Mouse (Mus musculus): ENCODE results near the gene Hmx2. TPM values are rescaled to one million over a fixed set of nuclear protein-coding genes. Genes with fewer than 3 reads are reported as not detected.
A peak's percentile ranks its signal among the peaks of the same experiment; 100 is the strongest.

Gene Hmx2
- polyA plus RNA-seq, 1 experiment from 2014 or later: 0.82 TPM

- Histone ChIP-seq H3K4me1 (peaks cover 35% of the 10 kb centered on the region), H3K4me2 (peak within 1 kb of the TSS; percentile 74), H3K4me3 (replicated peaks) (peak within 1 kb of the TSS; percentile 90), H3K9ac (replicated peaks) (peak within 1 kb of the TSS; percentile 85), H3K27ac (replicated peaks) (peak within 1 kb of the TSS; percentile 96), H3K36me3 (peaks cover 25% of the 10 kb centered on the region), H3K27me3 (replicated peaks) (peaks cover 40% of the 10 kb centered on the region), H3K9me3 (replicated peaks) (no peaks in the 10 kb centered on the region)
- peak; percentile 95 for ATAC-seq (ENCODE audit: low FRiP score)
- under 1% methylated on average over 44 of the region's 51 CpGs for WGBS
Observed at GRCm38 (mm10) chr7:131559986-131560696, 11.6 kb downstream of the Hmx2 start, which contains the start of gene Bub3. TSS of gene Bub3 (plus strand) at chr7:131560222.

DNA sequence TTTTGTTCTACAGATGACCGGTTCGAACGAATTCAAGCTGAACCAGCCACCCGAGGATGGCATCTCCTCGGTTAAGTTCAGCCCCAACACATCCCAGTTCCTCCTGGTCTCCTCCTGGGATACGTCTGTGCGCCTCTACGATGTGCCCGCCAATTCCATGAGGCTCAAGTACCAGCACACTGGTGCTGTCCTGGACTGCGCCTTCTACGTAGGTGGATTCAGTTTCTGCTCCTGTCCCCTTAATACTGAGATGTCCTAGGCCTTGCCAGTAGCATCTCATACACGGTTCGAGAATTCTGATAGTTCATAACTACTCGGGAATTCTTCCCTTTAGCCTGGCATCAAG, 12.1 kb downstream of the Hmx2 start:
- 1% methylated on average over 14 of the region's 14 CpGs for WGBS
- Histone ChIP-seq H3K4me1 (peaks cover 32% of the 10 kb centered on the region), H3K27ac (replicated peaks) (peak overlapping the region; percentile 96), H3K9me3 (replicated peaks) (no peaks in the 10 kb centered on the region), H3K36me3 (peaks cover 25% of the 10 kb centered on the region), H3K27me3 (replicated peaks) (peaks cover 34% of the 10 kb centered on the region), H3K4me2 (peak overlapping the region; percentile 74), H3K4me3 (replicated peaks) (peak overlapping the region; percentile 90), H3K9ac (replicated peaks) (peak overlapping the region; percentile 85)
- peak; percentile 36 for ATAC-seq (ENCODE audit: low FRiP score)

DNA sequence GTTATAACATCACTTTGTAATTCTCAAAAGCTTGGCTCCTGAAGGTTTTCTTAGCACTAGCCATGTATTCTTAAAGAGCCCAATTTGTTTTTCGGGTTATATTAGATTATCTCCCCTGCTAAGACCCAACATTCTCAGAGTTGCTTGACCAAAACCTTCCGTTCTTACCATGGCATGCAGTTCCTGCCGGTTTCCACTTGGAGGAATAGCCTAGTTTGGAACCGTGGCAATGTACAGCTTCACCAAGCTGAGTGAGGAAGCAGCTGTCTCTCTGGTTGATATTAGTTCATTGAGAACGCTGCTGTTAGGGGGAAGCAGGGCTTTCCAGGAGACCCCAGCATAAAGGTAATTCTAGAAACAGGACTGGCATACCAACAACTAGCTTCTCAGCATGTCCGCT, 26.7 kb downstream of the Hmx2 start:
- no peak overlapping the region for H3K9ac ChIP-seq (replicated peaks)
- H3K36me3 ChIP-seq: peaks cover 13% of the 10 kb centered on the region
- H3K4me2 ChIP-seq: no peak overlapping the region
- H3K27me3 ChIP-seq (replicated peaks): 0 out of 2 replicates have a peak, but pooled peaks cover 2% of the 10 kb centered on the region
- ATAC-seq (ENCODE audit: low FRiP score): no peak
- H3K4me1 ChIP-seq: no peaks in the 10 kb centered on the region
- H3K4me3 ChIP-seq (replicated peaks): no peak overlapping the region
- H3K9me3 ChIP-seq (replicated peaks): no peaks in the 10 kb centered on the region
- WGBS: 75% methylated on average over 6 of the region's 6 CpGs
- H3K27ac ChIP-seq (replicated peaks): no peak overlapping the region

DNA sequence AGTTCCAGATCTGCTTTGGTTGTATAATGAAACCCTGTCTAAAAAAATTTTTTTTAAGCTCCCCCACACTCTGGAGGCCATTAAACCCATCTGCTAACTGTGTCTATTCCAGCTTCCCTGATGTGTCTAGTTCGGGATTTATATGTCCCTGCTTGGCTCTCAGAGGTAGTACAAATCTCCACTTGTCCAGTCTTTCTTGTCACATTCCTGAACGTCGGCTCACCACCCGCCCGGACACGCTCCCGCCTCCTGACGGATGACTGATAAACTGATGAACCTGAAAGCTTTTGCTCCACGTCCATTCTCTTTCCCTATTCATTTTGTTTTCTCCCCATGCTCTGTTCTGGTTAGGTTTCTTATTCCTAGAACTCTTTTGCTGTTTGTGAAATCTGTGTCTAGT, 33.6 kb downstream of the Hmx2 start:
- 47% methylated on average over 9 of the region's 9 CpGs for WGBS
- no peak for ATAC-seq (ENCODE audit: low FRiP score)
- H3K4me1 ChIP-seq: 0 out of 2 replicates have a peak, but pooled peaks cover 3% of the 10 kb centered on the region
- H3K4me2 ChIP-seq: no peak overlapping the region
- no peak overlapping the region for H3K4me3 ChIP-seq (replicated peaks)
- H3K27me3 ChIP-seq (replicated peaks): 0 out of 2 replicates have a peak, but pooled peaks cover 2% of the 10 kb centered on the region
- no peak overlapping the region for H3K27ac ChIP-seq (replicated peaks)
- no peak overlapping the region for H3K9ac ChIP-seq (replicated peaks)
- no peaks in the 10 kb centered on the region for H3K9me3 ChIP-seq (replicated peaks)
- H3K36me3 ChIP-seq: no peaks in the 10 kb centered on the region

GRCm38 (mm10) chr7:131585551-131585950, 37.0 kb downstream of the Hmx2 start:
- 53% methylated on average over 5 of the region's 5 CpGs for WGBS
- no peak for ATAC-seq (ENCODE audit: low FRiP score)
- Histone ChIP-seq H3K9ac (replicated peaks) (no peak overlapping the region), H3K9me3 (replicated peaks) (no peaks in the 10 kb centered on the region), H3K27ac (replicated peaks) (no peak overlapping the region), H3K4me2 (no peak overlapping the region), H3K36me3 (no peaks in the 10 kb centered on the region), H3K27me3 (replicated peaks) (peaks cover 3% of the 10 kb centered on the region; the same call in 1 of the 2 replicates), H3K4me1 (0 out of 2 replicates have a peak, but pooled peaks cover 3% of the 10 kb centered on the region), H3K4me3 (replicated peaks) (no peak overlapping the region)

DNA sequence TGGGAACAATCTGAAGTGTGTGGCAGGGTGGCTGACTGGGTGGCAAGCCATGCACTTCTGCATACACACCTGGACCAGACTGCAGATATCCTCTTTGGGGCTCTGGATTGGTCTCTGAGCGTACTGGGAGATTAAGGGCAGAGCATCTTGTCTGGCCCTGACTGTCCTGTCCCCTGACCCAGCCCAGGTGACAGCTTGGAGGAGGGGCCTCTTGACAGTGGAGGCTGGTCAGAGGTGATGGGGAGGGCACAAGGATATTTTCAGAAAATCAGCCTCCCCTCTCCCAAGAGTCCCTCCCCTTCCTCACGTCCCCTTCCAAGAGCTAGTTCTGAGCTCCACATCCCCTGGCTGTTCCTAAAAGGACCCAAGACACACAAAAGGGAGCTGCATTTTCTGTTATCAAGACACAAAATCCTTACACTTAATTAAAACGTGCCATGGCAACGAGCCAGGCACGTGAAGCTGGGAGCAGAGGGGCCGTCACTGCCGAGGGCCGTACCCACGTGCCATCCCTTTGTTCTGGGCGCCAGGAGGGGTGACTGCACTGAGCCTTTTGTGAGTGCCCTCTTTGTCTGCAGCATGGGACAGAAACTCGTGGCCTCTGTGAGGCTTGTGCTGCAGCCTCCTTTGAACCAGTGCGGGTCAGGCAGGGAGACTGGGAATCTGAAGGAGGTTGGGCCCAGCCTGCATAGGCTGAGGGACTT, 49.4 kb downstream of the Hmx2 start:
- no peak for ATAC-seq (ENCODE audit: low FRiP score)
- H3K9me3 ChIP-seq (replicated peaks): no peaks in the 10 kb centered on the region
- peaks cover 40% of the 10 kb centered on the region for H3K27me3 ChIP-seq (replicated peaks)
- H3K36me3 ChIP-seq: no peaks in the 10 kb centered on the region
- WGBS: 9% methylated on average over 12 of the region's 12 CpGs
- no peak overlapping the region for H3K27ac ChIP-seq (replicated peaks)
- H3K4me1 ChIP-seq: peaks cover 16% of the 10 kb centered on the region
- 0 out of 2 replicates have a peak overlapping the region, but pooled peaks have one; percentile 11 for H3K4me2 ChIP-seq
- no peak overlapping the region for H3K4me3 ChIP-seq (replicated peaks)
- H3K9ac ChIP-seq (replicated peaks): 0 out of 2 replicates have a peak overlapping the region, but pooled peaks have one; percentile 15

DNA sequence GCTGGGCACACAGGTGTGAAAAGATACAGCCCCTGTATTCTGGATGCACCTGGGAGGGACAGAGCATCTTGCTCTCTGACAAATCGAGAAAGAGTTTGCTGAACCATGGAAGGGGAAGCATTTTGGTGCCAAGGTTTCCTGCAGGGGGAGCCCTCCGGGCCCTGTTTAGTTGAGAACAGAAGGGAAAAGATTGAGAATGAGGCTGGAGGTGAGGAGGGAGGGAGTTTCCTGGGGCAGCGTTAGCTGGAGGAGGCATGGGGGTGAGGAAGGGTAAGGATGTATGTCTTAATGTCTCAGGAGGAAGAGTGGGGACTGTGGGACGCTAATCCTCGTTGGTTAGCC, 49.9 kb downstream of the Hmx2 start:
- Histone ChIP-seq H3K4me2 (0 out of 2 replicates have a peak overlapping the region, but pooled peaks have one; percentile 11), H3K36me3 (no peaks in the 10 kb centered on the region), H3K27me3 (replicated peaks) (peaks cover 39% of the 10 kb centered on the region), H3K4me1 (peaks cover 16% of the 10 kb centered on the region), H3K4me3 (replicated peaks) (no peak overlapping the region), H3K9ac (replicated peaks) (0 out of 2 replicates have a peak overlapping the region, but pooled peaks have one; percentile 15), H3K9me3 (replicated peaks) (no peaks in the 10 kb centered on the region), H3K27ac (replicated peaks) (no peak overlapping the region)
- ATAC-seq (ENCODE audit: low FRiP score): no peak
- WGBS: 8% methylated on average over 5 of the region's 5 CpGs

- Histone ChIP-seq H3K27me3 (replicated peaks) (peaks cover 24% of the 10 kb centered on the region; the same call in 1 of the 2 replicates), H3K9ac (replicated peaks) (no peak overlapping the region), H3K36me3 (no peaks in the 10 kb centered on the region), H3K9me3 (replicated peaks) (no peaks in the 10 kb centered on the region), H3K27ac (replicated peaks) (no peak overlapping the region), H3K4me3 (replicated peaks) (no peak overlapping the region), H3K4me2 (no peak overlapping the region), H3K4me1 (peaks cover 19% of the 10 kb centered on the region)
- 43% methylated on average over 7 of the region's 7 CpGs for WGBS
- no peak for ATAC-seq (ENCODE audit: low FRiP score)
Observed at GRCm38 (mm10) chr7:131602106-131602505, 53.5 kb downstream of the Hmx2 start.

- Histone ChIP-seq H3K27ac (replicated peaks) (no peak overlapping the region), H3K27me3 (replicated peaks) (peaks cover 21% of the 10 kb centered on the region; the same call in 1 of the 2 replicates), H3K4me1 (peaks cover 13% of the 10 kb centered on the region), H3K9ac (replicated peaks) (no peak overlapping the region), H3K36me3 (no peaks in the 10 kb centered on the region), H3K9me3 (replicated peaks) (no peaks in the 10 kb centered on the region), H3K4me2 (no peak overlapping the region), H3K4me3 (replicated peaks) (no peak overlapping the region)
- WGBS: 9% methylated on average over 9 of the region's 11 CpGs
- no peak for ATAC-seq (ENCODE audit: low FRiP score)
Observed at GRCm38 (mm10) chr7:131603186-131603585, 54.6 kb downstream of the Hmx2 start.

DNA sequence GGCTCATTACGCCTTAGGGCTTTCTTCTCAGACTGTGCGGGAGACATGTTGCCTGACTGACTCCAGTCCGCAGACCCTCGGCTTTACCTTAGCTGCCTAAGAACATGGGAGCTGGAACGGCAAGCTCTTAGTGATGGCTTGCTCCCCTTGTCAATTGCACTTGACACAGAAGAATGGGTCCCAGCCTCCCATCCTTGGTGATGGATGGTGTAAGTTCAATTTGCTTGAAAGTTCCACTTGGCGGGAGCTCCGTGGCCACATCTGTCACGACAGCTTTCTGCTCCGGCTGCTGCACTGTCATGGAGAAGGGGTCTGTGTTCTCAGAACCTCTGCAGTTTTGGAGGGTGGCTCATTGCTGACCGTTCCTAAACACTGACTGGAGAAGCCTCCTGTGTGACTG, 56.4 kb downstream of the Hmx2 start:
- Histone ChIP-seq H3K27ac (replicated peaks) (no peak overlapping the region), H3K4me2 (no peak overlapping the region), H3K4me1 (peaks cover 8% of the 10 kb centered on the region), H3K27me3 (replicated peaks) (peaks cover 9% of the 10 kb centered on the region; the same call in 1 of the 2 replicates), H3K9ac (replicated peaks) (no peak overlapping the region), H3K36me3 (no peaks in the 10 kb centered on the region), H3K9me3 (replicated peaks) (no peaks in the 10 kb centered on the region), H3K4me3 (replicated peaks) (no peak overlapping the region)
- 81% methylated on average over 10 of the region's 10 CpGs for WGBS
- ATAC-seq (ENCODE audit: low FRiP score): no peak

DNA sequence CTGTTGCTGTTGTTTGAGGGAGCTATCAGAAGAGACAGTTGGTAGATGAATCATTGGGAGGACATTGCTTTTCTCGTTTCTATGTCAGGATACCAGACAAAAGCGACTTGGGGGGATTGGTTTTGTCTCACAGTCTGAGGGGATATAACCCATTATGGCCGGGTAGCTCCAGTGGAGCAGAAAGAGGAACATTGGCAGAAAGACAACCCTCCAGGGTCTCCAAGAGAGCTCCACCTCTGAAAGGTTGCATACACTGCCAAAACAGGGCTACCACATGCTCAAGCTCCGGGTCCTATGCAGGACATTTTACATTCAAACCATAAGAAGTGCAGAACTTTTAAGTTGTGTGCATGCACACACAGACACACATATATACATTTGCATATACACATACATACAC, 56.9 kb downstream of the Hmx2 start:
- no peaks in the 10 kb centered on the region for H3K36me3 ChIP-seq
- ATAC-seq (ENCODE audit: low FRiP score): no peak
- no peak overlapping the region for H3K9ac ChIP-seq (replicated peaks)
- H3K27ac ChIP-seq (replicated peaks): no peak overlapping the region
- peaks cover 8% of the 10 kb centered on the region for H3K4me1 ChIP-seq
- no peak overlapping the region for H3K4me3 ChIP-seq (replicated peaks)
- peaks cover 5% of the 10 kb centered on the region; the same call in 1 of the 2 replicates for H3K27me3 ChIP-seq (replicated peaks)
- H3K4me2 ChIP-seq: no peak overlapping the region
- WGBS: 66% methylated on average over 4 of the region's 4 CpGs
- no peaks in the 10 kb centered on the region for H3K9me3 ChIP-seq (replicated peaks)
